In genomic region chr4:139587370-139587769, GRCm38 (mm10) we compare ENCODE assay signal across 11 mouse cellular contexts. TPM values are rescaled to one million over a fixed set of nuclear protein-coding genes. Genes with fewer than 3 reads are reported as not detected.
DNase-seq lines count a peak whose midpoint lies in the region; ATAC-seq lines count a peak whose summit lies in the region.
"Had no signal": no experiment of that assay in that cellular context is flagged by ENCODE, and none has a peak within 500 bp of the region (broad histone marks: within the 10 kb centered on the region; RNA-seq: fewer than 3 reads in every experiment).

No protein-coding gene starts in this region.

- WGBS in forebrain, embryonic 10.5 days: 82% methylated on average over 4 of the region's 4 CpGs
- 90% methylated on average over 4 of the region's 4 CpGs for WGBS in forebrain, embryonic 15.5 days
- 77% methylated on average over 4 of the region's 4 CpGs for WGBS in midbrain, embryonic 10.5 days
- WGBS in midbrain, embryonic 11.5 days: 84% methylated on average over 4 of the region's 4 CpGs

- DNase-seq in forebrain, embryonic 10.5 days (ENCODE audit: extremely low spot score, low spot score): no peak
- no peak for DNase-seq in midbrain, embryonic 10.5 days (ENCODE audit: low spot score)
- no peak for DNase-seq in midbrain, embryonic 11.5 days (ENCODE audit: low spot score, missing footprints)
- DNase-seq in heart, postnatal 36 days: peak; percentile 32 to 43
- peak; percentile 53 to 64 for DNase-seq in lung, postnatal 4 days
- no peak for DNase-seq in ovary, postnatal 36 days (ENCODE audit: low spot score)

- no peak overlapping the region for H3K4me2 ChIP-seq in forebrain, embryonic 15.5 days (replicated peaks)
- no peak overlapping the region for H3K4me2 ChIP-seq in midbrain, embryonic 11.5 days

- no peaks in the 10 kb centered on the region for H3K36me3 ChIP-seq in forebrain, embryonic 10.5 days (replicated peaks)
- no peaks in the 10 kb centered on the region for H3K36me3 ChIP-seq in forebrain, embryonic 15.5 days
- H3K36me3 ChIP-seq in midbrain, embryonic 10.5 days: no peaks in the 10 kb centered on the region
- H3K36me3 ChIP-seq in midbrain, embryonic 11.5 days (ENCODE audit: control insufficient read depth, insufficient read depth, low read length): no peaks in the 10 kb centered on the region

- peak overlapping the region; percentile 59 for H3K27ac ChIP-seq in forebrain, embryonic 10.5 days
- no peak overlapping the region for H3K27ac ChIP-seq in forebrain, embryonic 15.5 days (replicated peaks)
- 0 out of 2 replicates have a peak overlapping the region, but pooled peaks have one; percentile 6 for H3K27ac ChIP-seq in midbrain, embryonic 10.5 days (replicated peaks)
- no peak overlapping the region for H3K27ac ChIP-seq in midbrain, embryonic 11.5 days (ENCODE audit: low read depth, low read length)

- peaks cover 67% of the 10 kb centered on the region for H3K4me1 ChIP-seq in forebrain, embryonic 10.5 days
- peaks cover 9% of the 10 kb centered on the region for H3K4me1 ChIP-seq in forebrain, embryonic 15.5 days
- H3K4me1 ChIP-seq in midbrain, embryonic 10.5 days: peaks cover 69% of the 10 kb centered on the region
- H3K4me1 ChIP-seq in midbrain, embryonic 11.5 days (ENCODE audit: control insufficient read depth, insufficient read depth, low read length): peaks cover 10% of the 10 kb centered on the region

- H3K9me3 ChIP-seq in forebrain, embryonic 10.5 days: no peaks in the 10 kb centered on the region
- H3K9me3 ChIP-seq in forebrain, embryonic 15.5 days: no peaks in the 10 kb centered on the region
- H3K9me3 ChIP-seq in midbrain, embryonic 10.5 days (replicated peaks): no peaks in the 10 kb centered on the region
- H3K9me3 ChIP-seq in midbrain, embryonic 11.5 days (ENCODE audit: control insufficient read depth, low read length): no peaks in the 10 kb centered on the region

- H3K9ac ChIP-seq in forebrain, embryonic 15.5 days (replicated peaks): no peak overlapping the region
- no peak overlapping the region for H3K9ac ChIP-seq in midbrain, embryonic 11.5 days (ENCODE audit: low read length)

- H3K4me3 ChIP-seq in forebrain, embryonic 10.5 days: no peak overlapping the region
- H3K4me3 ChIP-seq in forebrain, embryonic 15.5 days: no peak overlapping the region
- no peak overlapping the region for H3K4me3 ChIP-seq in midbrain, embryonic 10.5 days
- no peak overlapping the region for H3K4me3 ChIP-seq in midbrain, embryonic 11.5 days (ENCODE audit: low read depth, low read length)

- intact Hi-C loops in heart, postnatal 36 days (cut with DNase I): no loop called here

- H3K27me3 ChIP-seq in forebrain, embryonic 10.5 days (ENCODE audit: poor library complexity, severe bottlenecking): no peaks in the 10 kb centered on the region
- H3K27me3 ChIP-seq in forebrain, embryonic 15.5 days: no peaks in the 10 kb centered on the region
- H3K27me3 ChIP-seq in midbrain, embryonic 10.5 days (ENCODE audit: low read depth, poor library complexity, severe bottlenecking): no peaks in the 10 kb centered on the region
- no peaks in the 10 kb centered on the region for H3K27me3 ChIP-seq in midbrain, embryonic 11.5 days (ENCODE audit: control insufficient read depth, insufficient read depth, low read length)

- no peak for ATAC-seq in forebrain, embryonic 15.5 days (replicated peaks)
- ATAC-seq in midbrain, embryonic 11.5 days (ENCODE audit: low FRiP score): no peak
- ATAC-seq in megakaryocyte progenitor cell, adult 5-6 weeks (replicated peaks; ENCODE audit: poor library complexity): no peak

RNA-seq across cellular contexts. Expression of gene Gm21969, which starts 15.6 kb away (rescaled TPM):
- not detected in 2 replicates for polyA plus RNA-seq in forebrain, embryonic 10.5 days (2016; fragmentation: Nextera tagmentation; extraction: Ambion mirVana)
- not detected in 2 replicates for polyA plus RNA-seq in forebrain, embryonic 15.5 days (2015; fragmentation: Nextera tagmentation; extraction: Ambion mirVana)
- not detected in 2 replicates for polyA plus RNA-seq in midbrain, embryonic 10.5 days (2016; fragmentation: Nextera tagmentation; extraction: Ambion mirVana)
- polyA plus RNA-seq in midbrain, embryonic 11.5 days (2014; fragmentation: Nextera tagmentation; extraction: Ambion mirVana): not detected in 2 replicates
- total RNA-seq in heart, postnatal 36 days (2021): not detected
- not detected in 2 replicates for total RNA-seq in megakaryocyte progenitor cell, adult 5-6 weeks (2015)
- total RNA-seq in megakaryocyte progenitor cell, adult 5-6 weeks (2017): not detected in 2 replicates
- total RNA-seq: CH12.LX; midbrain, postnatal 0 days had no signal
- polyA plus RNA-seq: limb, embryonic 11.5 days; midbrain, postnatal 0 days had no signal

RNA-seq across cellular contexts. Expression of gene Aldh4a1, which starts 35.3 kb away (rescaled TPM):
- 22.7 and 22.8 TPM in 2 replicates for polyA plus RNA-seq in forebrain, embryonic 10.5 days (2016; fragmentation: Nextera tagmentation; extraction: Ambion mirVana)
- polyA plus RNA-seq in forebrain, embryonic 15.5 days (2015; fragmentation: Nextera tagmentation; extraction: Ambion mirVana): 27.7 and 29.5 TPM in 2 replicates
- 21.3 and 24.2 TPM in 2 replicates for polyA plus RNA-seq in midbrain, embryonic 10.5 days (2016; fragmentation: Nextera tagmentation; extraction: Ambion mirVana)
- polyA plus RNA-seq in midbrain, embryonic 11.5 days (2014; fragmentation: Nextera tagmentation; extraction: Ambion mirVana): 9.9 and 11.2 TPM in 2 replicates
- 10 to 100 TPM; 73.7 to 76.3 TPM for total RNA-seq in heart, postnatal 36 days (2021)
- 11.1 and 14.7 TPM in 2 replicates for total RNA-seq in megakaryocyte progenitor cell, adult 5-6 weeks (2015)
- total RNA-seq in megakaryocyte progenitor cell, adult 5-6 weeks (2017): 20.0 and 22.3 TPM in 2 replicates

RNA-seq across cellular contexts. Expression of gene Iffo2, which starts 57.0 kb away (rescaled TPM):
- polyA plus RNA-seq in forebrain, embryonic 10.5 days (2016; fragmentation: Nextera tagmentation; extraction: Ambion mirVana): 2.3 and 3.0 TPM in 2 replicates
- 4.6 and 5.7 TPM in 2 replicates for polyA plus RNA-seq in forebrain, embryonic 15.5 days (2015; fragmentation: Nextera tagmentation; extraction: Ambion mirVana)
- polyA plus RNA-seq in midbrain, embryonic 10.5 days (2016; fragmentation: Nextera tagmentation; extraction: Ambion mirVana): 3.3 and 3.5 TPM in 2 replicates
- 1.8 and 3.3 TPM in 2 replicates for polyA plus RNA-seq in midbrain, embryonic 11.5 days (2014; fragmentation: Nextera tagmentation; extraction: Ambion mirVana)
- 1 to 10 TPM; 5.7 to 6.0 TPM for total RNA-seq in heart, postnatal 36 days (2021)
- 0.39 and 0.69 TPM in 2 replicates for total RNA-seq in megakaryocyte progenitor cell, adult 5-6 weeks (2015)
- 0.33 and 1.2 TPM in 2 replicates for total RNA-seq in megakaryocyte progenitor cell, adult 5-6 weeks (2017)

Comparison
In these comparisons a context has a peak if more than half of its experiments do, and no peak if none do; other contexts are left out.
1. H3K27ac ChIP-seq: peak in forebrain, embryonic 10.5 days (single experiment) and midbrain, embryonic 10.5 days (single experiment); none in forebrain, embryonic 15.5 days (single experiment) and midbrain, embryonic 11.5 days (single experiment).
2. DNase-seq: peak in heart, postnatal 36 days (2 of 2) and lung, postnatal 4 days (2 of 2); none in forebrain, embryonic 10.5 days (single experiment), midbrain, embryonic 10.5 days (single experiment), midbrain, embryonic 11.5 days (single experiment) and ovary, postnatal 36 days (single experiment).